Mouse (Mus musculus): Measurements from ENCODE around the gene Pard3. TPM values are rescaled to one million over a fixed set of nuclear protein-coding genes. Genes with fewer than 3 reads are reported as not detected.
A peak's percentile ranks its signal among the peaks of the same experiment; 100 is the strongest.

Pard3 gene
- polyA plus RNA-seq, 1 experiment from 2014 or later: 16.4 TPM

DNA sequence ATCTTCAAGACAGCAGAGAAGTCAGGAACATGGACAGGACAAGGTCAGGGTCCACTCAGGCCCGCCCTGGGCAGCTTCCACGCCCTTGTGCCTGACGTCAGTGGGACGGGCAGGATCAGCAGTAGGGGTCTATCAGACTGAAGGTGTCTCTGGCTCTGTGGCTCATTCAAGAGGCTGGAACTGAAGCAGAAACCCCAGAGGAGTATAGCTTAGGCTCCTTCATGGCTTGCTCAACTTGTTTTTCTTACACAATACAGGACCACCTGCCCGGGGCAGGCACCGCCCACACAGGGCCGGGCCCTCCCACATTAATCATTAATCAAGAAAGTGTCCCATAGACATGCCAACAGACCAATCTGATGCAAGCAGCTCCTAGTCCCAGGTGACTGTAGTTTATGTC lies 12.8 kb downstream of the Pard3 start:
- no peak for ATAC-seq
- Histone ChIP-seq H3K4me3 (replicated peaks; ENCODE audit: low read length) (no peak overlapping the region), H3K9me3 (ENCODE audit: control insufficient read depth, low read length) (no peaks in the 10 kb centered on the region), H3K4me1 (replicated peaks; ENCODE audit: control insufficient read depth, insufficient read depth, low read length) (peaks cover 25% of the 10 kb centered on the region), H3K36me3 (ENCODE audit: control insufficient read depth, insufficient read depth) (no peaks in the 10 kb centered on the region), H3K27ac (ENCODE audit: low read length) (no peak overlapping the region), H3K9ac (replicated peaks; ENCODE audit: low read depth, low read length) (no peak overlapping the region), H3K27me3 (replicated peaks; ENCODE audit: control insufficient read depth, insufficient read depth, low read length) (no peaks in the 10 kb centered on the region), H3K4me2 (ENCODE audit: low read length) (no peak overlapping the region)
- WGBS: 88% methylated on average over 7 of the region's 7 CpGs

DNA sequence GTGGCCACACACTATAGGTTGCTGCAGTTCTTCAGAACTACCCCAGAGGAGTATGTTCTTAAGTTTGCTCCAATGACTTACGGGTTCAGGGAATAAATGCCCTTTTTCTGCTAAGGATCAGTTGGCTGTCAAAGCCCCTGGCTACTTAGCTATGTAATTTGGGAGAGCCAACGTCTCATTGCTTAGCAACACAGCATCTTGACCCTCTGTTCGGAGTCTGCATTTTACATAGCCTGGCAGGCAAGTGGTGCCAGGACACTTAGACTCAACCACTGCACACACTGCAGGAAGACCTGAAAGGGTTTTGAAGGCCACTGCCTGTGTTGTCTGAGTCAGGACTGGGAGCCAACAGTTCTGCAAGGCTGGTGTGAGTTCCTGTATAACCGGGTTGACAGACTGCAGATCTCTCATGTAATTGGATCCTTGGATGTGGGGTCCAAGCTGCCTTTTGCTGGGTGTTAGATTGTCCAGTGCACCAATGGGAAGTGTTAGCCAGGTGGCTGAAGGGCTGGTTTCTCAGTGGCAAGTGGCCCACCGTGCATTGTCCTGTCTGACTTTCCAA lies 15.6 kb downstream of the Pard3 start:
- Histone ChIP-seq H3K4me2 (ENCODE audit: low read length) (no peak overlapping the region), H3K27me3 (replicated peaks; ENCODE audit: control insufficient read depth, insufficient read depth, low read length) (no peaks in the 10 kb centered on the region), H3K27ac (ENCODE audit: low read length) (no peak overlapping the region), H3K9me3 (ENCODE audit: control insufficient read depth, low read length) (no peaks in the 10 kb centered on the region), H3K4me3 (replicated peaks; ENCODE audit: low read length) (no peak overlapping the region), H3K36me3 (ENCODE audit: control insufficient read depth, insufficient read depth) (no peaks in the 10 kb centered on the region), H3K9ac (replicated peaks; ENCODE audit: low read depth, low read length) (no peak overlapping the region), H3K4me1 (replicated peaks; ENCODE audit: control insufficient read depth, insufficient read depth, low read length) (peaks cover 25% of the 10 kb centered on the region)
- WGBS: 39% methylated on average over 5 of the region's 5 CpGs
- no peak for ATAC-seq

DNA sequence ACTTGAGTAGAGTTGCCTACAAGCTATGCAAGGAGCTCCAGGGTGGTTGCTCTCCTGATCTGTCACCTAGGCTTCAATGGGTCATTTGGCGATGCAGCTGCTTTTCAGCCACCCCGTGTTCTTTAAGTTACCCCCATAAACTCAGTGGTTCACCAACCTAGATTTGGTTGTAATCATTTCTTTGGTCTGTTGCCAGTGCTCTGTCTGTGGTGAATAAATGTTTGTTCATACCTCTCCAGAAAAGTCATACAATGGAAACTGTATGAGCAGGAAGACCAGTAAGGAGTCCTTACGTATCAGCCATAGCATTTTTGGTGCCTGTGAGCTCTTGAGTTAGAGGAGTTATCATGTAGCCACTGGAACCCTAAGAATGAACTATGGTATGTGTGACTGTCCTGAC lies 17.6 kb downstream of the Pard3 start:
- no peaks in the 10 kb centered on the region for H3K9me3 ChIP-seq (ENCODE audit: control insufficient read depth, low read length)
- H3K4me3 ChIP-seq (replicated peaks; ENCODE audit: low read length): no peak overlapping the region
- WGBS: 98% methylated on average over 3 of the region's 3 CpGs
- H3K27me3 ChIP-seq (replicated peaks; ENCODE audit: control insufficient read depth, insufficient read depth, low read length): no peaks in the 10 kb centered on the region
- ATAC-seq: no peak
- H3K4me2 ChIP-seq (ENCODE audit: low read length): no peak overlapping the region
- H3K4me1 ChIP-seq (replicated peaks; ENCODE audit: control insufficient read depth, insufficient read depth, low read length): peaks cover 22% of the 10 kb centered on the region
- no peak overlapping the region for H3K27ac ChIP-seq (ENCODE audit: low read length)
- H3K9ac ChIP-seq (replicated peaks; ENCODE audit: low read depth, low read length): no peak overlapping the region
- no peaks in the 10 kb centered on the region for H3K36me3 ChIP-seq (ENCODE audit: control insufficient read depth, insufficient read depth)

DNA sequence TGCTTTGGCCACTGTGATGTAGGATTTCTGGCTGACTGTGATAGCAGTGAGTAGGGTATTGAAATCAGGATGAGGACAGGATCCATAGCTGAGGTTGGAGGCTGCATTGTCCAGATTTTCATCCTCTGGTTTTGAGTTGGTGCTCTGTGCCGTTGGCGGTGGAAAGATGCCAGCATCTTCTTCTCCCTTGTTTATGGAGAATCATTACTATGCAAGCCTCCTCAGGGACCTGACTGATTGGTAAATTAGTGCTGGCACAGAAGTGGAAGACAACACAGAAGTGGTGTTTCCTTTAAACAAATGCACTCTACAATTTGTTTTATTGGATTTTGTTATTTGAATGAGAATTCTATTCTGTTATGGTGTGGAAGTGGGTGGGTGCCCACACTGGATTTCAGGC lies 18.8 kb downstream of the Pard3 start:
- no peak overlapping the region for H3K4me3 ChIP-seq (replicated peaks; ENCODE audit: low read length)
- H3K27ac ChIP-seq (ENCODE audit: low read length): no peak overlapping the region
- H3K4me2 ChIP-seq (ENCODE audit: low read length): no peak overlapping the region
- H3K36me3 ChIP-seq (ENCODE audit: control insufficient read depth, insufficient read depth): no peaks in the 10 kb centered on the region
- H3K9me3 ChIP-seq (ENCODE audit: control insufficient read depth, low read length): no peaks in the 10 kb centered on the region
- ATAC-seq: no peak
- no peaks in the 10 kb centered on the region for H3K27me3 ChIP-seq (replicated peaks; ENCODE audit: control insufficient read depth, insufficient read depth, low read length)
- peaks cover 22% of the 10 kb centered on the region for H3K4me1 ChIP-seq (replicated peaks; ENCODE audit: control insufficient read depth, insufficient read depth, low read length)
- H3K9ac ChIP-seq (replicated peaks; ENCODE audit: low read depth, low read length): no peak overlapping the region
- 18% methylated on average over 2 of the region's 2 CpGs for WGBS

DNA sequence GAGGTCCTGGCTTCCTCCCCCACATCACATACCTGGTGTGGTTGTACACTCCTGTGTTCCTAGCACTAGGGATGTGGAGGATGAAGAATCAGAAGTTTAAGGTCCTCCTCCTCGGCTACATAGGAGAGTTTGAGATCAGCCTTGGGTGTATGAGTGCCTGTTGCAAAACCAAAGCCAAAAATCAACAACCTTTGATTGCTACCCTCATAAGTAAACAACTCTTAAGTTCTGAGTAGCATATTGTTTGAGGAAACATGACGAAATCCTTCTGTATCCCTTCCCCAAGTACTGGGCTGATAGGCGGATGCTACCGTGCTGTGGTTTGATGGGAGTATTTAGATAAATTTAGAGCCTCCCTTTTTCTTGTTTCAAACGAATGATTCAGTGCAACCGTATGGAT lies 20.9 kb downstream of the Pard3 start:
- Histone ChIP-seq H3K9me3 (ENCODE audit: control insufficient read depth, low read length) (no peaks in the 10 kb centered on the region), H3K27ac (ENCODE audit: low read length) (no peak overlapping the region), H3K4me3 (replicated peaks; ENCODE audit: low read length) (no peak overlapping the region)

DNA sequence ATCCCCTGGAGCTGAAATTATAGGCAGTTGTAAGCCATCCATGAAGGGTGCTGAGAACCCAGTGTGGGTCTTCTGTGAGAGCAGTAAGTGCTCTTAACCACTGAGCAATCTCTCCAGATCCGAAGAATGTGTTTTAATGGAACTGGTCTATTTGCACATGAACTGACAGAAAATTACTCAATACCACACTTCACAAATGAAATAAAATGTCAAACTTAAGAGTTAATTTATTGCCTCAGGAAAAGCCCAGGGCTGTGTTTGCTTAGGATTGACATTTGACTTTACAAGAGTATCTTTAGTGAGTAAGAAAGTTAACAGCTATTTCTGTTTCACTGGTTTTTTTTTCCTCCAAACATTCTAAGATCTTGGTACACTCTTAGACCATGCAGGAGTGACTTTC lies 23.7 kb downstream of the Pard3 start:
- Histone ChIP-seq H3K4me1 (replicated peaks; ENCODE audit: control insufficient read depth, insufficient read depth, low read length) (peaks cover 9% of the 10 kb centered on the region), H3K9me3 (ENCODE audit: control insufficient read depth, low read length) (no peaks in the 10 kb centered on the region), H3K27me3 (replicated peaks; ENCODE audit: control insufficient read depth, insufficient read depth, low read length) (no peaks in the 10 kb centered on the region), H3K9ac (replicated peaks; ENCODE audit: low read depth, low read length) (no peak overlapping the region), H3K4me3 (replicated peaks; ENCODE audit: low read length) (no peak overlapping the region), H3K36me3 (ENCODE audit: control insufficient read depth, insufficient read depth) (no peaks in the 10 kb centered on the region), H3K27ac (ENCODE audit: low read length) (no peak overlapping the region), H3K4me2 (ENCODE audit: low read length) (no peak overlapping the region)
- WGBS: 57% methylated on average over 1 of the region's 1 CpGs
- no peak for ATAC-seq

More for the DNA sequence above, 20.9 kb downstream of the Pard3 start:
- no peak for ATAC-seq
- Histone ChIP-seq H3K36me3 (ENCODE audit: control insufficient read depth, insufficient read depth) (no peaks in the 10 kb centered on the region), H3K4me1 (replicated peaks; ENCODE audit: control insufficient read depth, insufficient read depth, low read length) (peaks cover 19% of the 10 kb centered on the region), H3K27me3 (replicated peaks; ENCODE audit: control insufficient read depth, insufficient read depth, low read length) (no peaks in the 10 kb centered on the region), H3K4me2 (ENCODE audit: low read length) (no peak overlapping the region), H3K9ac (replicated peaks; ENCODE audit: low read depth, low read length) (no peak overlapping the region)
- 91% methylated on average over 6 of the region's 6 CpGs for WGBS

DNA sequence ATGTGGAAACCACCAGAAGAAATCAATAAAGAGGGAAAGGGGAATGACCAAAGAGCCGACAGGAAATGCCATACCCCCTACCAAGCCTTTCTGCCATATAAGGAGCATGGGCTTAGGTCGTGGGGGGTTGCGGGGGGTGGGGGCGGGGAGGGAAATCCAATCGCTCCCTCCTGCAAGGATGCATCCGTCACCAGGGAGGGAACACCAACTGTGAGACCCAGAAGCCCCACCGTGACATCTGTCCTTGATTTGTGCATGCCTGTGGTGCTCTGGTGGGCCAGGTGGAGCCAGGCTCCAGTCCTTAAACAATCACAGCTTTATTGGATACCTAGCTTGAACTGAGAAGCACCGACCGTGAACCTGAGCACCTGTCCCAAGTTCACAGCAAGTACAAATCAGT lies 24.7 kb downstream of the Pard3 start:
- no peak overlapping the region for H3K9ac ChIP-seq (replicated peaks; ENCODE audit: low read depth, low read length)
- H3K27me3 ChIP-seq (replicated peaks; ENCODE audit: control insufficient read depth, insufficient read depth, low read length): no peaks in the 10 kb centered on the region
- H3K4me3 ChIP-seq (replicated peaks; ENCODE audit: low read length): no peak overlapping the region
- peaks cover 11% of the 10 kb centered on the region for H3K4me1 ChIP-seq (replicated peaks; ENCODE audit: control insufficient read depth, insufficient read depth, low read length)
- no peak overlapping the region for H3K4me2 ChIP-seq (ENCODE audit: low read length)
- no peaks in the 10 kb centered on the region for H3K36me3 ChIP-seq (ENCODE audit: control insufficient read depth, insufficient read depth)
- ATAC-seq: no peak
- 22% methylated on average over 9 of the region's 9 CpGs for WGBS
- H3K27ac ChIP-seq (ENCODE audit: low read length): no peak overlapping the region
- no peaks in the 10 kb centered on the region for H3K9me3 ChIP-seq (ENCODE audit: control insufficient read depth, low read length)

DNA sequence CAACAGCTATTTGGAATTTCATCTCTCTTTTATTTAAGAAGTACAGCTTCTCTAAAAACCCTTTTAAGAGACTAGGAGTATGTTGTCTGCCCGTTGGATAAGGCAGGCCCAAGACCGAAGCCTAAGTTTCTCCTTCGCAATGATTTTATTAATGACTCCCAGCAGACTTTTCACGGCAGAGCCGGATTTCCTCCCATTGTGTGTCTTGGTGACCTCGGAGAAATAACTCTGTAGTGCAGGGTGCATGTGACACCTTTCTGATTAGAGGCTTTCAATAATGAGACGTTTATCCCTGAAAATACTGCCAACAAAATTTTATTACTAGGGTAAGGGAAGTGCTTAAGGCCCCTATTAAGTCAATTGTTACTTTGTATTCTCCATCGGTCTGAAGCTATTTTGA lies 25.3 kb downstream of the Pard3 start:
- ATAC-seq: no peak
- no peaks in the 10 kb centered on the region for H3K36me3 ChIP-seq (ENCODE audit: control insufficient read depth, insufficient read depth)
- no peak overlapping the region for H3K9ac ChIP-seq (replicated peaks; ENCODE audit: low read depth, low read length)
- H3K27ac ChIP-seq (ENCODE audit: low read length): no peak overlapping the region
- H3K4me3 ChIP-seq (replicated peaks; ENCODE audit: low read length): no peak overlapping the region
- 48% methylated on average over 8 of the region's 8 CpGs for WGBS
- H3K9me3 ChIP-seq (ENCODE audit: control insufficient read depth, low read length): no peaks in the 10 kb centered on the region
- no peak overlapping the region for H3K4me2 ChIP-seq (ENCODE audit: low read length)
- no peaks in the 10 kb centered on the region for H3K27me3 ChIP-seq (replicated peaks; ENCODE audit: control insufficient read depth, insufficient read depth, low read length)
- peaks cover 15% of the 10 kb centered on the region for H3K4me1 ChIP-seq (replicated peaks; ENCODE audit: control insufficient read depth, insufficient read depth, low read length)

DNA sequence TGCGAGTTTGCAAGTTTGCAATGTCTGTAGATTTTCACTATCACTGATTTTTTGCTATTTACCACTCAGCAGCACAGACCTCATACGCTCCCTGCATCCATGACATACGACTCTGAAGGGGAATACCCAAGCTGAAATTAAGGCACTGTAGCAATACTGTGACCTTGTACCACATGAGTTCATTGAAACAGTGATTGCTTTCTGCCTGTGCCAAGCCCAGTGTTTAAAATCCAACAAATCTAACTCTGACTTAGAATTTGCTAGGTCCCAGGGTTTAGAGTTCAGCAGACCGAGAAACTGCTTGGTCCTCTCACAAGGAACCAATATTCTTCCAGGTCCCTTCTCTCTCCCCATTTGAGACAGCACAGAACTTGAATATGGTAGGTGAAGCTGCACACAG lies 26.7 kb downstream of the Pard3 start:
- 92% methylated on average over 4 of the region's 4 CpGs for WGBS
- H3K9me3 ChIP-seq (ENCODE audit: control insufficient read depth, low read length): no peaks in the 10 kb centered on the region
- H3K27ac ChIP-seq (ENCODE audit: low read length): no peak overlapping the region
- no peak overlapping the region for H3K9ac ChIP-seq (replicated peaks; ENCODE audit: low read depth, low read length)
- ATAC-seq: no peak
- no peaks in the 10 kb centered on the region for H3K36me3 ChIP-seq (ENCODE audit: control insufficient read depth, insufficient read depth)
- no peak overlapping the region for H3K4me3 ChIP-seq (replicated peaks; ENCODE audit: low read length)
- no peaks in the 10 kb centered on the region for H3K27me3 ChIP-seq (replicated peaks; ENCODE audit: control insufficient read depth, insufficient read depth, low read length)
- H3K4me2 ChIP-seq (ENCODE audit: low read length): no peak overlapping the region
- peaks cover 17% of the 10 kb centered on the region for H3K4me1 ChIP-seq (replicated peaks; ENCODE audit: control insufficient read depth, insufficient read depth, low read length)

DNA sequence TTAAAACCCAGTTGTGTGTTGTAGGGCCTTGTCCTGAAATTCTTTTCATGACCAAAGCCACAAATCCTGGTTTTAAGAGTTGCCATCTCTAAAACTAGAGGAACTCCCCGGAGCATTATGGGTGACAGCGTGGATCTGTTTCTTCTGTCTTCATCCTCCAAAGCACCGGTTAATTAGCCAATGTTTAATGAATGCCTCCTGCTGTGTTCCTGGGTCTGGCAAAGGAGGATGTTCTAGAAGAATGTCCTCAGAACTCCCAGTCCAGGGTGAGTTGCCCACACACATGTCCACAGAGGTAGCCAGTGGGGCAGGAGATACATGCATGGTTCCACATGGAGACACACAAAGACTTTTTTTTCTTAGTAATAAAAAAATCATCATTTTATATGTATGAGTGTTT lies 28.2 kb downstream of the Pard3 start:
- Histone ChIP-seq H3K4me3 (replicated peaks; ENCODE audit: low read length) (no peak overlapping the region), H3K27me3 (replicated peaks; ENCODE audit: control insufficient read depth, insufficient read depth, low read length) (no peaks in the 10 kb centered on the region), H3K27ac (ENCODE audit: low read length) (peak overlapping the region; percentile 72), H3K4me2 (ENCODE audit: low read length) (no peak overlapping the region), H3K9me3 (ENCODE audit: control insufficient read depth, low read length) (no peaks in the 10 kb centered on the region), H3K9ac (replicated peaks; ENCODE audit: low read depth, low read length) (no peak overlapping the region), H3K36me3 (ENCODE audit: control insufficient read depth, insufficient read depth) (no peaks in the 10 kb centered on the region), H3K4me1 (replicated peaks; ENCODE audit: control insufficient read depth, insufficient read depth, low read length) (peaks cover 17% of the 10 kb centered on the region)
- 57% methylated on average over 3 of the region's 3 CpGs for WGBS
- ATAC-seq: no peak
